Mouse (Mus musculus) thymus, adult 2 months (tissue): ENCODE data around the gene Pparg. TPM values are rescaled to one million over a fixed set of nuclear protein-coding genes. Genes with fewer than 3 reads are reported as not detected.

Source experiments
- DNase-seq: peaks from one replicate; pipeline ENCODE4 v3.0.0; 2021
- H3K27ac ChIP-seq: fragments of 200-500 bp; 2 replicates; pipeline ENCODE4 v1.5.1; 2012; ENCODE audit warnings: low read length, control low read depth; ENCODE audit not compliant: control insufficient read depth, insufficient read depth
- H3K27me3 ChIP-seq: fragments of 200-500 bp; 2 replicates; pipeline ENCODE4 v1.6.1; 2012; ENCODE audit warnings: mild to moderate bottlenecking, low read length, moderate library complexity, mixed read lengths; ENCODE audit not compliant: control insufficient read depth, insufficient read depth
- H3K36me3 ChIP-seq: fragments of 200-500 bp; 2 replicates; pipeline ENCODE4 v1.6.1; 2012; ENCODE audit warnings: mild to moderate bottlenecking, low read length, moderate library complexity; ENCODE audit not compliant: control insufficient read depth, insufficient read depth
- H3K4me1 ChIP-seq: fragments of 200-500 bp; replicated peaks from 2 replicates; pipeline ENCODE4 v1.6.1; 2012; ENCODE audit warnings: low read length; ENCODE audit not compliant: control insufficient read depth, insufficient read depth
- H3K4me3 ChIP-seq: fragments of 200-500 bp; 2 replicates; pipeline ENCODE4 v1.5.1; 2012; ENCODE audit warnings: mild to moderate bottlenecking, low read length, control low read depth, moderate library complexity; ENCODE audit not compliant: control insufficient read depth, insufficient read depth
- CTCF ChIP-seq: fragments of 200-500 bp; IDR thresholded peaks from 2 replicates; pipeline ENCODE4 v1.5.1; 2012; ENCODE audit warnings: mild to moderate bottlenecking, control low read depth, low read length, moderate library complexity, borderline replicate concordance; ENCODE audit not compliant: control insufficient read depth, poor library complexity, insufficient read depth; ENCODE audit errors: extremely low read depth
- POLR2A ChIP-seq: fragments of 200-500 bp; IDR thresholded peaks from 2 replicates; pipeline ENCODE4 v1.6.1; 2012; ENCODE audit warnings: mild to moderate bottlenecking, low read length, control low read depth, moderate library complexity; ENCODE audit not compliant: control insufficient read depth, poor library complexity, insufficient read depth; ENCODE audit errors: extremely low read depth
- WGBS: fragments of 180-500 bp; shearing (Covaris S2); methylation state at CpG from one replicate; pipeline ENCODE4 v1.1.7; 2018; 5-methylcytosine and 5-hydroxymethylcytosine counted together
- polyA plus RNA-seq: library from polyadenylated mRNA; depleted of rRNA; stranded (reverse); fragments of >200 nt; gene quantifications from 2 replicates; pipeline ENCODE4 v1.2.3, GENCODE M21; 2012

The Pparg gene
- polyA plus RNA-seq, 1 experiment = 10.5 TPM

- WGBS = 90% methylated on average over 6 of the region's 6 CpGs
- no peak for DNase-seq
- Histone ChIP-seq H3K27ac (no peak overlapping the region), H3K27me3 (no peaks in the 10 kb centered on the region), H3K4me3 (no peak overlapping the region), H3K36me3 (no peaks in the 10 kb centered on the region), H3K4me1 (peaks cover 2% of the 10 kb centered on the region; the same call in 1 of the 2 replicates)
- TF ChIP-seq POLR2A (no peak), CTCF (no peak)
These were observed 41.9 kb upstream of the Pparg start for GRCm38 (mm10) chr6:115318811-115319210.

- DNase-seq = no peak
- no peaks in the 10 kb centered on the region for H3K36me3 ChIP-seq
- 97% methylated on average over 4 of the region's 4 CpGs for WGBS
- no peak for TF ChIP-seq POLR2A
- TF ChIP-seq CTCF = no peak
- H3K27me3 ChIP-seq = no peaks in the 10 kb centered on the region
- no peak overlapping the region for H3K27ac ChIP-seq
- no peak overlapping the region for H3K4me3 ChIP-seq
- peaks cover 2% of the 10 kb centered on the region; the same call in 1 of the 2 replicates for H3K4me1 ChIP-seq
These were observed 41.1 kb upstream of the Pparg start for GRCm38 (mm10) chr6:115319686-115320085.

- 52% methylated on average over 8 of the region's 8 CpGs for WGBS
These were observed 39.6 kb upstream of the Pparg start for GRCm38 (mm10) chr6:115320927-115321714.

DNA sequence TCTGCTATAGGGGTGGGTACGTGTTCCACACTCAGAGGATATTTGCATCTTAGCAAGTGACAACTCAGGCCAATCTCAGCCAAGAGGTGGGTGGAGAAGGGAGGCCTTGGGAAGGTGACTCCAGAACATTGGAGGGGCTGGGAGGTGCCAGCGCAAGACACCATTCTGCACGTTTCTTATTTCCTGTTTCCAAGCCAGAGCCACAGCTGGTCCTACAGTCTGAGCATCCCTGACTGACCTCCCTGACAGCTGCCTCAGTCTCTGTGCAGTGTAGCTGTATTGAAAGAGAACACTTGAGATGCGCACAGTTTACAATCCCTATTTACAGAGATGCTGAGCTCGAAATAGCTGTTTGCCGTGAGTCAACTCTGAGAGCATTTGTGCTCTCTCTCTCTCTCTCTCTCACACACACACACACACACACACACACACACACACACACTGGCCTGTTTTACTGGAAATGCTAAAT lies 38.8 kb upstream of the Pparg start:
- H3K27me3 ChIP-seq = no peaks in the 10 kb centered on the region
- no peak overlapping the region for H3K4me3 ChIP-seq
- no peak for DNase-seq
- no peak for TF ChIP-seq POLR2A
- TF ChIP-seq CTCF = no peak
- no peaks in the 10 kb centered on the region for H3K36me3 ChIP-seq
- peaks cover 2% of the 10 kb centered on the region; the same call in 1 of the 2 replicates for H3K4me1 ChIP-seq
- H3K27ac ChIP-seq = no peak overlapping the region
- WGBS = 69% methylated on average over 6 of the region's 6 CpGs

More at GRCm38 (mm10) chr6:115320927-115321714, 39.6 kb upstream of the Pparg start:
- H3K4me1 ChIP-seq = peaks cover 2% of the 10 kb centered on the region; the same call in 1 of the 2 replicates
- H3K27ac ChIP-seq = no peak overlapping the region
- H3K36me3 ChIP-seq = no peaks in the 10 kb centered on the region
- no peak overlapping the region for H3K4me3 ChIP-seq
- no peaks in the 10 kb centered on the region for H3K27me3 ChIP-seq
- no peak for DNase-seq
- TF ChIP-seq CTCF (no peak), POLR2A (no peak)

DNA sequence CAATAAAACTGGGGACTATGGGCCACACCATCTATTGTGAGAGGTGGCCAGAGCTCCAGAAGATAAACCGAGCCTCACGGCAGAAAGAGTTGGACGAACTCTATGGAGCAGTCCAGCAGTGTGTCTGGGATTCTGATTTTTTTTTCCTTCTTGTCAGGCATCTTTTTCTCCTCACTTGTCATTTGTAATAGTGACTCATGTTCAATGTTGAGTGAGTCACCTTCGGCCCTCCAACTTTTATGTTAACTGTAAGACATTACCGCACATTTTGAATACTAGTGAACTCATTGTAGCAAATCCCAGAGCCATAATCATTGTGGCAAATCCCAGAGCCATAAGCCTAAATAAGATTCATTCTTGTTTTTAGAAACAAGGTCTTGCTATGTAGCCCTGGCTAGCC lies 37.8 kb upstream of the Pparg start:
- Histone ChIP-seq H3K36me3 (no peaks in the 10 kb centered on the region), H3K4me1 (peaks cover 2% of the 10 kb centered on the region; the same call in 1 of the 2 replicates), H3K4me3 (no peak overlapping the region), H3K27me3 (no peaks in the 10 kb centered on the region), H3K27ac (no peak overlapping the region)
- WGBS = 98% methylated on average over 5 of the region's 5 CpGs
- DNase-seq = no peak
- TF ChIP-seq CTCF = no peak
- no peak for TF ChIP-seq POLR2A

GRCm38 (mm10) chr6:115330964-115331363 lies 29.8 kb upstream of the Pparg start:
- no peaks in the 10 kb centered on the region for H3K4me1 ChIP-seq
- H3K36me3 ChIP-seq = no peaks in the 10 kb centered on the region
- H3K4me3 ChIP-seq = no peak overlapping the region
- TF ChIP-seq CTCF = no peak
- no peak overlapping the region for H3K27ac ChIP-seq
- DNase-seq = no peak
- no peaks in the 10 kb centered on the region for H3K27me3 ChIP-seq
